Mouse (Mus musculus): ENCODE measurements at regions not wholly inside any gene's neighbourhood (a gene's known extent, or its start where the extent isn't known, plus 50 kb on each side); places are given as distances from the start of the nearest gene placed in this dataset.
"Not testable (repeated sequence)": the region's sequence is repeated elsewhere in the genome, so short reads cannot be mapped to it uniquely, and the experiment has no call there.

DNA sequence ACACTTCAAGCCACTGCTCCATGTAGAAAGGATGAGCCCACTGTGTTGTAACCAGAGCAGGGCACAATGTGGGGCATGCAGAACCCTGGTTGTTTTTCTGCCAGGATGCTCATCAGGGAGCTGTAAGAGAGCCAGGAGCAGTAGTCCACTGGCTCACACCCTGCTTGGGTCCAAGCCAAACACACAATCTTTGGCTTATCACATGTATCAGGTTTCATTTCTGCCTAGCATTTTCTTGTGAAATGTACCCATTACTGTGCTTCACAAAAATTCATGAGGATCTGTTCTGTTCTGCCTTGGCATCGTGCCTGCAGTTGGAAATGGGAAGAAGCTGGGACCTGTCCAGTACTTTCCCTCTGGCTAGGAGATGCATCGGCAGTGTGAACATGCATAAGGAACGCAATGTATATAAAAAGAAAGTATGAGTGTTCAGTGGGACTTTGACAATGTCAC is 491.6 kb upstream of the Igfbp3 start:
- no peaks in the 10 kb centered on the region for H3K27me3 ChIP-seq (ENCODE audit: insufficient read depth, low read length)
- H3K4me2 ChIP-seq (ENCODE audit: low read depth, low read length), result no peak overlapping the region
- WGBS, result 64% methylated on average over 3 of the region's 3 CpGs
- H3K36me3 ChIP-seq (ENCODE audit: insufficient read depth, low read length), result no peaks in the 10 kb centered on the region
- ATAC-seq, result no peak
- no peaks in the 10 kb centered on the region for H3K9me3 ChIP-seq (ENCODE audit: low read length)
- TF ChIP-seq CTCF (IDR thresholded peaks at IDR 0.05; ENCODE audit: low read depth), result no peak
- H3K9ac ChIP-seq (replicated peaks; ENCODE audit: low read length), result no peak overlapping the region
- H3K27ac ChIP-seq, result no peak overlapping the region
- no peaks in the 10 kb centered on the region for H3K4me1 ChIP-seq (ENCODE audit: insufficient read depth, low read length)
- H3K4me3 ChIP-seq (ENCODE audit: low read length), result no peak overlapping the region
- peak; percentile 48 for DNase-seq (ENCODE audit: low spot score)

- ATAC-seq, result no peak
These were observed 483.9 kb upstream of the Igfbp3 start for GRCm38 (mm10) chr11:7697591-7697990.

GRCm38 (mm10) chr11:7689701-7690100 is 476.0 kb upstream of the Igfbp3 start:
- DNase-seq (ENCODE audit: low spot score); H3K9me3 ChIP-seq (ENCODE audit: low read length); H3K36me3 ChIP-seq (ENCODE audit: insufficient read depth, low read length); H3K27me3 ChIP-seq (ENCODE audit: insufficient read depth, low read length); H3K27ac ChIP-seq; H3K4me2 ChIP-seq (ENCODE audit: low read depth, low read length); H3K4me3 ChIP-seq (ENCODE audit: low read length); ATAC-seq; H3K9ac ChIP-seq (replicated peaks; ENCODE audit: low read length); H3K4me1 ChIP-seq (ENCODE audit: insufficient read depth, low read length): not testable (repeated sequence)
- whole genome bisulfite sequencing, result 64% methylated on average over 3 of the region's 3 CpGs

More at GRCm38 (mm10) chr11:7697591-7697990, 483.9 kb upstream of the Igfbp3 start:
- no peak for DNase-seq (ENCODE audit: low spot score)
- Histone ChIP-seq H3K27ac (no peak overlapping the region), H3K36me3 (ENCODE audit: insufficient read depth, low read length) (no peaks in the 10 kb centered on the region), H3K4me3 (ENCODE audit: low read length) (no peak overlapping the region), H3K4me2 (ENCODE audit: low read depth, low read length) (no peak overlapping the region), H3K4me1 (ENCODE audit: insufficient read depth, low read length) (no peaks in the 10 kb centered on the region), H3K9me3 (ENCODE audit: low read length) (no peaks in the 10 kb centered on the region), H3K9ac (replicated peaks; ENCODE audit: low read length) (no peak overlapping the region), H3K27me3 (ENCODE audit: insufficient read depth, low read length) (no peaks in the 10 kb centered on the region)
- no peak for TF ChIP-seq CTCF (IDR thresholded peaks at IDR 0.05; ENCODE audit: low read depth)
- 81% methylated on average over 1 of the region's 1 CpGs for WGBS

GRCm38 (mm10) chr11:7672821-7673220 is 459.1 kb upstream of the Igfbp3 start:
- Histone ChIP-seq H3K9me3 (ENCODE audit: low read length) (no peaks in the 10 kb centered on the region), H3K4me3 (ENCODE audit: low read length) (no peak overlapping the region), H3K27ac (no peak overlapping the region), H3K27me3 (ENCODE audit: insufficient read depth, low read length) (no peaks in the 10 kb centered on the region), H3K36me3 (ENCODE audit: insufficient read depth, low read length) (no peaks in the 10 kb centered on the region), H3K4me2 (ENCODE audit: low read depth, low read length) (no peak overlapping the region), H3K4me1 (ENCODE audit: insufficient read depth, low read length) (no peaks in the 10 kb centered on the region), H3K9ac (replicated peaks; ENCODE audit: low read length) (no peak overlapping the region)
- TF ChIP-seq CTCF (IDR thresholded peaks at IDR 0.05; ENCODE audit: low read depth), result no peak
- DNase-seq (ENCODE audit: low spot score) (no peak), ATAC-seq (no peak)

- H3K4me2 ChIP-seq (ENCODE audit: low read depth, low read length), result no peak overlapping the region
- no peak overlapping the region for H3K4me3 ChIP-seq (ENCODE audit: low read length)
- H3K27me3 ChIP-seq (ENCODE audit: insufficient read depth, low read length), result no peaks in the 10 kb centered on the region
- ATAC-seq (no peak), DNase-seq (ENCODE audit: low spot score) (peak; percentile 36)
- no peak overlapping the region for H3K9ac ChIP-seq (replicated peaks; ENCODE audit: low read length)
- no peaks in the 10 kb centered on the region for H3K9me3 ChIP-seq (ENCODE audit: low read length)
- H3K36me3 ChIP-seq (ENCODE audit: insufficient read depth, low read length), result no peaks in the 10 kb centered on the region
- no peaks in the 10 kb centered on the region for H3K4me1 ChIP-seq (ENCODE audit: insufficient read depth, low read length)
- H3K27ac ChIP-seq, result no peak overlapping the region
- TF ChIP-seq CTCF (IDR thresholded peaks at IDR 0.05; ENCODE audit: low read depth), result no peak
These were observed 416.9 kb upstream of the Igfbp3 start for GRCm38 (mm10) chr11:7630637-7631036.

DNA sequence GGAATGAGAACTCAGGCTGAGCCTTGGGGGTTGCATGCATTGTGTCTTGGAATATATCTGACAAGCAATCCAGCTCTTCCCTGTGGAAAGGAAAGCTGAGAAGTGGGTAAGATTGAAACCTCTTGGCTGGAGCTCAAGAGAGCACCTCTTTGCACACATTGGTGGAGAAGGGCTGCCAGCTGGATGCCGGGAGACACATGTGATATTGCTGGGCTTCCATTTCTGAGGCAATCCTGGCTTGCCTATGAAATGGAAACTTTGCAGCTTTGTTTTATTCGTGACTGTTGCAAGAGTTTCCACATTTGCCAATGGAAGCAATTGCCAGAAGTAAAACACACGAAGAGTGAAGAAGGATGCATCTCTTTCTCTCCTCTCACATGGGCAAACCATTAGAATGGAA is 411.5 kb upstream of the Igfbp3 start:
- Histone ChIP-seq H3K4me1 (ENCODE audit: insufficient read depth, low read length) (no peaks in the 10 kb centered on the region), H3K4me3 (ENCODE audit: low read length) (no peak overlapping the region), H3K27me3 (ENCODE audit: insufficient read depth, low read length) (no peaks in the 10 kb centered on the region), H3K4me2 (ENCODE audit: low read depth, low read length) (no peak overlapping the region), H3K27ac (no peak overlapping the region), H3K9ac (replicated peaks; ENCODE audit: low read length) (no peak overlapping the region), H3K36me3 (ENCODE audit: insufficient read depth, low read length) (no peaks in the 10 kb centered on the region), H3K9me3 (ENCODE audit: low read length) (no peaks in the 10 kb centered on the region)
- ATAC-seq (no peak), DNase-seq (ENCODE audit: low spot score) (no peak)
- TF ChIP-seq CTCF (IDR thresholded peaks at IDR 0.05; ENCODE audit: low read depth), result no peak
- 71% methylated on average over 3 of the region's 3 CpGs for WGBS

DNA sequence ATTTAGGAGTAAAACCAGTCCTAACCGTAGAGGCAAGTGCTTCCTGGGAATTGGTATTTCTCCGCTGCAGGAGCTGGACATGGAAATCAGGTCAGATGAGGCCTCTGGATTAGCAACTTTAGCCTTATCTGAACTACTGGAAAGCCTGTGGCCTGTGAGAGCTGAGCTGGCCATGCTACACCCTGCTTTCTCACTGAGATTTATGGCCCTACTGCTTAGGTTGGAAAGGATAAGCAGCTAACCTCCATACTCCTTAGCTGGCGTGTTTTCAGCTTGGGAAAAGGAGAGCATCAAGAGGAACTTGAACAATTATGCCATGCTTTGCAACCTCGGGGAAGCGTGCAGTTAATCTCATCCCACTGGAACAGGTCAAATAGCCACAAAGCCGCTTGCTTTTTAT is 406.6 kb upstream of the Igfbp3 start:
- Histone ChIP-seq H3K9me3 (ENCODE audit: low read length) (no peaks in the 10 kb centered on the region), H3K27me3 (ENCODE audit: insufficient read depth, low read length) (no peaks in the 10 kb centered on the region), H3K4me1 (ENCODE audit: insufficient read depth, low read length) (no peaks in the 10 kb centered on the region), H3K36me3 (ENCODE audit: insufficient read depth, low read length) (no peaks in the 10 kb centered on the region), H3K4me3 (ENCODE audit: low read length) (no peak overlapping the region), H3K27ac (no peak overlapping the region), H3K9ac (replicated peaks; ENCODE audit: low read length) (no peak overlapping the region), H3K4me2 (ENCODE audit: low read depth, low read length) (no peak overlapping the region)
- 83% methylated on average over 6 of the region's 6 CpGs for WGBS
- no peak for ATAC-seq
- DNase-seq (ENCODE audit: low spot score), result no peak
- TF ChIP-seq CTCF (IDR thresholded peaks at IDR 0.05; ENCODE audit: low read depth), result no peak

Measured in hindbrain, postnatal 0 days (tissue).